Mouse (Mus musculus) T-helper 17 cell (primary cell): ENCODE measurements around the gene Myl9.
"Not testable (repeated sequence)": the region's sequence is repeated elsewhere in the genome, so short reads cannot be mapped to it uniquely, and the experiment has no call there.

Experiments
- in situ Hi-C, 2 experiments: fragments of 300-600 bp; cut with MboI, MseI; formaldehyde crosslinking; loops; 1 replicate in 1 of 2; 2 replicates in 1 of 2; pipeline ENCODE4 v1.15.1; 2025; ENCODE audit warnings: high pct_unique_total_duplicates in 2 of 2

Myl9 gene

DNA sequence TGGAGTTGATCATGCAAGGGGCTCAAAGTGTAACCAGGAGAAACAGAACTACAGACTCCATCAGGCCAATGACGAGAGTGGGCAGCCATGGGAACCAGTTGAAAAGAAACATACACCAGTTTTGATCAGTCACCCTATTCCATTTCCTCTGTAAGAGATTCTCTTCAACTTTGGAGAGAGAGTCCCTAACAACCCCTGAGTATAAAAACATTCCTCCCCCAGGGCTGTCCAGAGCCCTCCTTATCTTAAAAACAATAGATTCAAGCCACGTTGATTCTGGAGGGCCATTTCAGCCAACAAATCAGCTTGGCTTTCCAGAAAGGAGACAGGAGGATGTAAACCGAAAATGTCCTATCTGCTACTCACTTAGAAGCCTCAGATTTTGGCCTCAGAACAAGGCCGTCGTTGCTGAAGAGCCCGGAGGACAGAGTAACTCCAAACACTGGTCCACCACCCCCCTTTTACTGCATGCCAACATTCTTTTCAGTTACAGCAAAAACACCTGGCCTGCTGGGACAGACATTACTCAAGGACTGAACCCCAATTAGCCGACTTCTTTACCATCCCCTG lies 8.9 kb downstream of the Myl9 start:
- in situ Hi-C loops = no loop called here

DNA sequence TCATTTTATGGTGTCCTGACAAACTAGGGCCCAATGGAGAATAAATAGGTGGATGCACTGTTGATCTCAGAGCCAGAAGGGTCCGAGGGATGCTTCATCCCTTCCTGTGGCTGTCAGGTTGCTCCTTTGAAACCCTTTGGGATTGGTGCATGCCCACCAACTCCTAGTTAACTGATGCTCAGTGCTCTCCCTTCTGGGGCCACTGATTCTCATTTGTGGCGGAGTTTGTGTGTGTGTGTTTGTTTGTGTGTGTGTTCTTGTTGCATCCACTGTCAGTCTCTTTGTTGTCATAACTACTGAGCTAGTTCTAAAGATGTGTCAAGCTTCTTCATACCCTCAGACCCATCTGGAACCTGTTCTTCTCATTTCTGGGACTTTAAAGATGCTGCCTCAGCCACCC lies 9.7 kb downstream of the Myl9 start:
- in situ Hi-C loops = no loop called here

DNA sequence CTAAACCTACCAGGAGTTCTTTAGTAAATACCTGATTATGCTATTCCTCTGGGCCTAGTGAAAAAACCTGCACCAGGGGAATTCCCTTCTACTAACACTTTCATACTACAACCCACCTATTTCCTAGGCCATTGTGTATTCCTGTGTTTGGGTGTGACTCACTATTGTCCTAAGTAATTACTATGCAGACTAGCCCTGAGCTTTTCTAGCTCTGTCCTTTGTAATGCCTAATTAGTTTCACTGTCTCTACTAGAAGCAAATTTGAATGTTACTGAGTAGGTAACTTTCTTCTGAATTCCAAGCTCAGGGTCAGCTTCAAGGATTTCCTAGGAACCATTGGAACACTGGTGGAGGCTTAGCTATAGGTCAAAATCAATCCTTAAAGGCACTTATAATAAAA lies 11.1 kb downstream of the Myl9 start:
- in situ Hi-C loops = not testable (repeated sequence)

- in situ Hi-C loops = no loop called here
These were observed 12.0 kb downstream of the Myl9 start for GRCm38 (mm10) chr2:156787090-156787775.

- in situ Hi-C loops = no loop called here
These were observed 12.5 kb downstream of the Myl9 start for GRCm38 (mm10) chr2:156787776-156788105.

GRCm38 (mm10) chr2:156788836-156789235 lies 13.6 kb downstream of the Myl9 start:
- in situ Hi-C loops = no loop called here

DNA sequence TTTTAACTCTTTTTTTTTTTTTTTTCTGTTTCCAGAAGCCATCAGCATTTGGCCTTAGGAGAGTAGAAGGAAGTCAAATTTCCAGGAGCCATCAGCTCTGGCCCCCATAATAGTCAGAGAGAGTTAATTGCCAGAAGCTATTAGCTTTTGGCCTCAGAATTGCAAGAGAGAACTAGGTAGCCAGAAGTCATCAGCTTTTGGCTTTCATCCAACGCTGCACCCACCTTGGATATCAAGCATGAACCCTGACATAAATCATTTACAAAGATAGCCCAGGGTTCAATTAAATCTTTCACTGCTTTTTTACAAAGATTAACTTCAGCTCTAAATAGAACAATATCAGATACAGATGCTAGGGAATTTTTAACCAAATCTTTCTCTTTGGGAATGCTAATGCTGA lies 23.3 kb downstream of the Myl9 start:
- in situ Hi-C loops = no loop called here

DNA sequence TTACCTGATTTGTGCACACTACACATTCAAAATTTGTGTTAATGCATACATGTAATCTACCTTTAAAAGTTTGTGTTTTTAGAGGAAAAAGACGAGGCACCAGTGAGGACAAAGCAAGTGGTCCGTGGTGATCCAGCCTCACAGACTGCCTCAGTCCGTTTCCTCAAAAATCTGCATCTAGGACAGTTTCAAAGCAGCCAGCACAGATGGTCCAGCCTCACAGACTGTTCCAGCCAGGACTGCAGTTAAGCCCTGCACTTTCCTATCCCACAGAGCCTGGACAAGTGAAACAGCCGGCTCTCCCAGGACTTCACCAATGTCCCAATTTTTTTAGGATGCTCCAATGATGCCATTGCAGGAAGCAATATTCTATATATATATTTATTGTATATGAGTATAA lies 25.8 kb downstream of the Myl9 start:
- in situ Hi-C loops = no loop called here

- in situ Hi-C loops = not testable (repeated sequence)
These were observed 26.9 kb downstream of the Myl9 start for GRCm38 (mm10) chr2:156802116-156802515.

- in situ Hi-C loops = no loop called here
These were observed 28.6 kb downstream of the Myl9 start for GRCm38 (mm10) chr2:156803698-156804372.

GRCm38 (mm10) chr2:156804589-156804988 lies 29.4 kb downstream of the Myl9 start:
- in situ Hi-C loops = no loop called here

DNA sequence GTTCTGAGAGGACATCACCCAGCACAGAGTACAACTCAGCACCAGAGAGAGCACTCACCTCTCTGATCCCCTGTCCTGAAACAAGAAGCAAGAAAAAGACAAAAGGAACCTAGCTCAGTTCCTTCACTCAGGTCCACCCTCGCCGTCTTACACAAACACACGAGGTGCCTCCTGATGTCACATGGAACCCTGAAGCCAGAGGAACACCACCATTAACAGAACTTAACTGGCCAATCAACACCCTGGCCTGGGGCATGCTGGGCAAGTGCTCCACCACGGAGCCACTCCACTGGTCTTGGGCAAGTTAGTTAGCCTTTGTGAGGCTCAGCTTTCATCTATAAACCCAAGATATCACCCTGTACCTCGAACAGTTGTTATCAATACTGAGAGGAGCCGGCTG lies 31.7 kb downstream of the Myl9 start:
- in situ Hi-C loops = no loop called here

DNA sequence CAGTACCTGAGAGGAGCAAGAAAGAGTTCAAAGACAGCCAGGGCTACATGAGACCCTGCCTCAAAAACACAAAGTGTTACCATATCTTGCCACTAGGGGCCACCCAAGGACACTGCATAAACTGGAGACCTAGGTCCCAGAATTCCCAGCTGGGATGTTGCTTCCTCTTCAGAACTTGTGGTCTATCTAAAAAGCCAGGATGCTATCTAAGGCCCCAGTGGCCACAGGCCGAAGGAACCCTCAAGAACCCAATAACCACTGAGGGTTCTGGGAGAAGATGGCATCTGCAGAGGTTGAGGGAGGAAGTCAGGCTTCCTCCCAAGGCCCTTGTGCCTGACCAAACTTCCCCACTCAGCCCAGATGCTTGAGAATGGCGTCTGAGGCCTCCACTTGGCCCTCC lies 34.4 kb downstream of the Myl9 start:
- in situ Hi-C loops = no loop called here

GRCm38 (mm10) chr2:156810716-156811115 lies 35.5 kb downstream of the Myl9 start:
- in situ Hi-C loops = no loop called here

DNA sequence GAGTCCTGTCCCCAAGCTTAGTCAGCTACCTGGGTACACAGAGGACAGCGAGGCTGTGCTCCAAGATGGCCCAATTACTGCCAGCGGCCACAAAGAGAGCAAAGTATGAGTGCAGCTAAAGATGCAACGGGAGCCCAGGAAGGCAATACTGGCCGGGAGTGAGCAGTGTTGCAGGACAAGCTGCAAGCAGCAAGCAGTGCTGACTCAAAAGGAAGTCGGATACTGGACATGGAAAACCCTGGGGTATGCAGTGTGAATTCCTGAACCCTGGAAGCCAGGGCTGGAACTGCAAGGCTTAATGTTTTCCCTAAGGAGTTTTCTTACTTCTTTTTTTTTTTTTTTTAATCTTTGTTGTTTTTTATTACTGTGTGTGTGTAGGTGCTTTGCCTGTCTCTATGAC lies 36.3 kb downstream of the Myl9 start:
- in situ Hi-C loops = no loop called here

DNA sequence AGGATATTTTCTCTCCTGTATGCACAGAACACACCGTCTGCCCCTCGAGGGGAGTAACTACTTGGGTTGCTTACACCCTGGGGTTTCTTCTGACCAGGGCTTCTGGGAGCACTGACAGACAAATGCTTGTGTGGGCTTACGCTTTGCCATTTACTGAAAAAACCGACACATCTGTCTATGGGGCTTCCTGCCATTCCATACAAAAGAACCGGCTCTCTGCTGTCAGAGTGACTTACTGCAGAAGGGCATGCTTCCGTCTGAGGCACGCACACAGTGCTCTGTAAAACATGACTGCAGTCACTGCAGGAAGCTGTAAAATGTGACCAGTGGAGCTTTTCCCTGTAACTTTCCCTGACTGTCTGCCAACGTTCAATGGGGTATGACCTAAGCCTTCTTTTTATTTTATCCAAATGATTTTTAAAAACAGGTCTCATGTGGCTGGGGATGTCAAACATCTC lies 39.2 kb downstream of the Myl9 start:
- in situ Hi-C loops = no loop called here

GRCm38 (mm10) chr2:156814893-156815292 lies 39.7 kb downstream of the Myl9 start:
- in situ Hi-C loops = no loop called here

- in situ Hi-C loops = no loop called here
These were observed 40.2 kb downstream of the Myl9 start for GRCm38 (mm10) chr2:156815412-156815811.

DNA sequence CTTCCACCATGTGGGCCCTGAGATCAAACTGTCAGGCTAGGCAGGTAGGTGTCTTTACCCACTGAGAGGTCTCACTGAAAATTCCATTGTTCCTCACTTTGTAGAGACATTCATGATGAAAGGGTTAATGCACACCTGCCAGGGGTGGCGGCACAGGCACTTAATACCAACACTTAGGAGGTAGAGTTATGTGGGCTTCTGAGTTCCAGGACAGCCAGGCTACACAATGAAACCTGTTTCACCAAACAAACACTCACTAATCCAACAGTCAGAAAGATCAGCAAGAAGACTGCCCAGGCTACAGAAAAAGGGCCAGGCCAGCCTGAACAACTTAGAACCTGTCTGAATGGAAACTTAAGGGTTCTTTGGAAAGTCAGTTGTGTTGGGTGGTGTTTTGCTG lies 40.9 kb downstream of the Myl9 start:
- in situ Hi-C loops = no loop called here

- in situ Hi-C loops = not testable (repeated sequence)
These were observed 49.9 kb downstream of the Myl9 start for GRCm38 (mm10) chr2:156825128-156825527.
